Comparison of ENCODE assay signal across 16 mouse cellular contexts in genomic region chr16:18480933-18481485, GRCm38 (mm10). TPM values are rescaled to one million over a fixed set of nuclear protein-coding genes. Genes with fewer than 3 reads are reported as not detected.
A peak's percentile ranks its signal among the peaks of the same experiment; 100 is the strongest.
DNase-seq lines count a peak whose midpoint lies in the region; ATAC-seq and TF ChIP-seq lines count a peak whose summit lies in the region.
"Had no signal": no experiment of that assay in that cellular context is flagged by ENCODE, and none has a peak within 500 bp of the region (broad histone marks: within the 10 kb centered on the region; RNA-seq: fewer than 3 reads in every experiment).

No protein-coding gene starts in this region.

- H3K36me3 ChIP-seq in intestine, postnatal 0 days (ENCODE audit: control insufficient read depth, insufficient read depth): peaks cover 5% of the 10 kb centered on the region; the same call in 1 of the 2 replicates
- H3K36me3 ChIP-seq in intestine, embryonic 15.5 days: no peaks in the 10 kb centered on the region
- no peaks in the 10 kb centered on the region for H3K36me3 ChIP-seq in midbrain, embryonic 11.5 days (ENCODE audit: control insufficient read depth, insufficient read depth, low read length)
- no peaks in the 10 kb centered on the region for H3K36me3 ChIP-seq in midbrain, embryonic 15.5 days (replicated peaks)
- H3K36me3 ChIP-seq in MEL (ENCODE audit: control insufficient read depth in 1 of 2, insufficient read depth in 2 of 2, low read length in 2 of 2): peaks cover 0 to 6% of the 10 kb centered on the region in 2 experiments; a peak in 1 of 4 replicates

- no peaks in the 10 kb centered on the region for H3K27me3 ChIP-seq in intestine, postnatal 0 days (replicated peaks; ENCODE audit: control insufficient read depth, insufficient read depth, low read length)
- H3K27me3 ChIP-seq in intestine, embryonic 15.5 days (replicated peaks): no peaks in the 10 kb centered on the region
- H3K27me3 ChIP-seq in midbrain, embryonic 11.5 days (ENCODE audit: control insufficient read depth, insufficient read depth, low read length): no peaks in the 10 kb centered on the region; the same call in none of the 2 replicates
- H3K27me3 ChIP-seq in midbrain, embryonic 15.5 days (replicated peaks): no peaks in the 10 kb centered on the region
- no peaks in the 10 kb centered on the region for H3K27me3 ChIP-seq in MEL (ENCODE audit: control insufficient read depth in 1 of 2, insufficient read depth in 2 of 2, low read length in 2 of 2)

- H3K4me2 ChIP-seq in intestine, postnatal 0 days (replicated peaks; ENCODE audit: low read depth): no peak overlapping the region
- no peak overlapping the region for H3K4me2 ChIP-seq in intestine, embryonic 15.5 days (replicated peaks)
- no peak overlapping the region for H3K4me2 ChIP-seq in midbrain, embryonic 11.5 days
- H3K4me2 ChIP-seq in midbrain, embryonic 15.5 days: no peak overlapping the region
- H3K4me2 ChIP-seq: hindbrain, embryonic 13.5 days; liver, embryonic 11.5 days had no signal

- no peak for TF ChIP-seq EP300 in MEL (IDR thresholded peaks at IDR 0.05; ENCODE audit: low read depth in 1 of 2, low read length in 2 of 2)

- 0 out of 2 replicates have a peak, but pooled peaks cover 2% of the 10 kb centered on the region for H3K4me1 ChIP-seq in intestine, postnatal 0 days (replicated peaks; ENCODE audit: control insufficient read depth, insufficient read depth, low read length)
- no peaks in the 10 kb centered on the region for H3K4me1 ChIP-seq in intestine, embryonic 15.5 days (replicated peaks)
- peaks cover 15% of the 10 kb centered on the region for H3K4me1 ChIP-seq in midbrain, embryonic 11.5 days (ENCODE audit: control insufficient read depth, insufficient read depth, low read length)
- peaks cover 8% of the 10 kb centered on the region for H3K4me1 ChIP-seq in midbrain, embryonic 15.5 days
- peaks cover 2 to 13% of the 10 kb centered on the region in 2 experiments; a peak in 3 of 4 replicates for H3K4me1 ChIP-seq in MEL (ENCODE audit: control insufficient read depth in 1 of 2, insufficient read depth in 2 of 2, low read length in 2 of 2)

- no peaks in the 10 kb centered on the region for H3K79me2 ChIP-seq in MEL (ENCODE audit: control insufficient read depth, insufficient read depth, low read length, poor library complexity)

- no peaks in the 10 kb centered on the region for H3K9me3 ChIP-seq in intestine, postnatal 0 days (ENCODE audit: control insufficient read depth)
- no peaks in the 10 kb centered on the region for H3K9me3 ChIP-seq in intestine, embryonic 15.5 days
- no peaks in the 10 kb centered on the region for H3K9me3 ChIP-seq in midbrain, embryonic 11.5 days (ENCODE audit: control insufficient read depth, low read length)
- no peaks in the 10 kb centered on the region for H3K9me3 ChIP-seq in midbrain, embryonic 15.5 days
- H3K9me3 ChIP-seq in MEL (replicated peaks; ENCODE audit: insufficient read depth, low read length): no peaks in the 10 kb centered on the region
- H3K9me3 ChIP-seq: hindbrain, embryonic 13.5 days had no signal

- no peak overlapping the region for H3K27ac ChIP-seq in intestine, postnatal 0 days (ENCODE audit: low read depth, low read length)
- no peak overlapping the region for H3K27ac ChIP-seq in intestine, embryonic 15.5 days
- no peak overlapping the region for H3K27ac ChIP-seq in midbrain, embryonic 11.5 days (ENCODE audit: low read depth, low read length)
- no peak overlapping the region for H3K27ac ChIP-seq in midbrain, embryonic 15.5 days
- H3K27ac ChIP-seq in MEL (ENCODE audit: control insufficient read depth, low read depth, low read length): no peak overlapping the region
- H3K27ac ChIP-seq: hindbrain, embryonic 13.5 days had no signal

- 0 out of 2 replicates have a peak, but pooled peaks have one; percentile 22 for TF ChIP-seq CTCF in intestine, postnatal 0 days (IDR thresholded peaks at IDR 0.05; ENCODE audit: low read depth)
- no peak for TF ChIP-seq CTCF in MEL (IDR thresholded peaks at IDR 0.05 in 2 of 3, conservative IDR thresholded peaks at IDR 0.05 in 1 of 3; ENCODE audit: control insufficient read depth in 1 of 3, insufficient read depth in 1 of 3, low read depth in 2 of 3, low read length in 3 of 3, poor library complexity in 1 of 3, severe bottlenecking in 1 of 3)

- H3K9ac ChIP-seq in intestine, postnatal 0 days (ENCODE audit: low read depth, low read length): no peak overlapping the region
- no peak overlapping the region for H3K9ac ChIP-seq in intestine, embryonic 15.5 days
- H3K9ac ChIP-seq in midbrain, embryonic 11.5 days (ENCODE audit: low read length): no peak overlapping the region
- no peak overlapping the region for H3K9ac ChIP-seq in midbrain, embryonic 15.5 days
- H3K9ac ChIP-seq in MEL (ENCODE audit: control insufficient read depth, low read depth, low read length, poor library complexity, severe bottlenecking): no peak overlapping the region
- H3K9ac ChIP-seq: hindbrain, embryonic 13.5 days had no signal

- WGBS in intestine, postnatal 0 days: 73% methylated on average over 4 of the region's 4 CpGs
- 72% methylated on average over 4 of the region's 4 CpGs for WGBS in intestine, embryonic 15.5 days
- 58% methylated on average over 4 of the region's 4 CpGs for WGBS in midbrain, embryonic 11.5 days
- 66% methylated on average over 4 of the region's 4 CpGs for WGBS in midbrain, embryonic 15.5 days

- no peak for TF ChIP-seq RAD21 in MEL (IDR thresholded peaks at IDR 0.05; ENCODE audit: low read depth, low read length)

- peak; percentile 77 for DNase-seq in midbrain, embryonic 11.5 days (ENCODE audit: low spot score, missing footprints)
- DNase-seq in MEL (ENCODE audit: low read depth, low spot score): peak; percentile 27
- peak; percentile 29 to 36 for DNase-seq in adrenal gland, postnatal 36 days
- DNase-seq in cerebellum, postnatal 10 days: no peak
- DNase-seq: cerebellum, postnatal 14 days; heart, adult 18-20 months; kidney, postnatal 10 days; right cerebral cortex, postnatal 14 days had no signal

- no peak for ATAC-seq in intestine, postnatal 0 days
- no peak for ATAC-seq in intestine, embryonic 15.5 days
- no peak for ATAC-seq in midbrain, embryonic 11.5 days (ENCODE audit: low FRiP score)
- no peak for ATAC-seq in midbrain, embryonic 15.5 days (replicated peaks)
- ATAC-seq in granulocyte monocyte progenitor cell, adult 5-6 weeks (replicated peaks; ENCODE audit: poor library complexity, severe bottlenecking): no peak
- ATAC-seq: activated CD4-positive, CD25-positive, alpha-beta regulatory T cell, adult 4 months; intestine, embryonic 16.5 days had no signal

- no peak for TF ChIP-seq POLR2A in MEL (IDR thresholded peaks at IDR 0.05; ENCODE audit: control insufficient read depth in 1 of 2, insufficient read depth in 1 of 2, low read depth in 1 of 2, low read length in 2 of 2, poor library complexity in 1 of 2)

- no peak overlapping the region for H3K4me3 ChIP-seq in intestine, postnatal 0 days (ENCODE audit: low read depth, low read length)
- no peak overlapping the region for H3K4me3 ChIP-seq in intestine, embryonic 15.5 days (replicated peaks)
- no peak overlapping the region for H3K4me3 ChIP-seq in midbrain, embryonic 11.5 days (ENCODE audit: low read depth, low read length)
- H3K4me3 ChIP-seq in midbrain, embryonic 15.5 days: no peak overlapping the region
- no peak overlapping the region for H3K4me3 ChIP-seq in MEL (ENCODE audit: control insufficient read depth in 1 of 2, insufficient read depth in 1 of 2, low read depth in 2 of 2, low read length in 2 of 2)
- H3K4me3 ChIP-seq: hindbrain, embryonic 13.5 days had no signal

RNA-seq across cellular contexts. Expression of gene Gnb1l, which starts 17.5 kb away (rescaled TPM):
- 11.0 and 12.6 TPM in 2 replicates for polyA plus RNA-seq in intestine, postnatal 0 days (2015; fragmentation: Nextera tagmentation; extraction: Ambion mirVana)
- polyA plus RNA-seq in intestine, embryonic 15.5 days (2015; fragmentation: Nextera tagmentation; extraction: Ambion mirVana): 13.8 and 14.0 TPM in 2 replicates
- 10.3 and 12.9 TPM in 2 replicates for polyA plus RNA-seq in midbrain, embryonic 11.5 days (2014; fragmentation: Nextera tagmentation; extraction: Ambion mirVana)
- polyA plus RNA-seq in midbrain, embryonic 15.5 days (2015; fragmentation: Nextera tagmentation; extraction: Ambion mirVana): 18.1 and 20.0 TPM in 2 replicates
- total RNA-seq in MEL (2012; rRNA removed): 31.4 and 37.9 TPM in 2 replicates
- polyA plus RNA-seq in MEL (2012; ENCODE audit: insufficient read depth in 1 of 2, insufficient read length in 2 of 2, low read depth in 1 of 2, low replicate concordance in 2 of 2, missing spikeins in 1 of 2): 10 to 100 TPM in 1 of 2 experiments, not detected in 1; 47.8 TPM
- 1 to 10 TPM; 4.9 to 5.9 TPM for total RNA-seq in adrenal gland, postnatal 36 days (2021)
- total RNA-seq in granulocyte monocyte progenitor cell, adult 5-6 weeks (2014; fragmentation: Nextera tagmentation): 9.5 and 13.8 TPM in 2 replicates
- 3.3 and 7.5 TPM in 2 replicates for total RNA-seq in granulocyte monocyte progenitor cell, adult 5-6 weeks (2017)

RNA-seq across cellular contexts. Expression of gene Rtl10, which starts 17.7 kb away (rescaled TPM):
- 1.4 and 1.8 TPM in 2 replicates for polyA plus RNA-seq in intestine, postnatal 0 days (2015; fragmentation: Nextera tagmentation; extraction: Ambion mirVana)
- polyA plus RNA-seq in intestine, embryonic 15.5 days (2015; fragmentation: Nextera tagmentation; extraction: Ambion mirVana): 3.2 and 3.4 TPM in 2 replicates
- polyA plus RNA-seq in midbrain, embryonic 11.5 days (2014; fragmentation: Nextera tagmentation; extraction: Ambion mirVana): 2.0 and 2.1 TPM in 2 replicates
- 4.4 and 5.5 TPM in 2 replicates for polyA plus RNA-seq in midbrain, embryonic 15.5 days (2015; fragmentation: Nextera tagmentation; extraction: Ambion mirVana)
- 5.5 and 5.9 TPM in 2 replicates for total RNA-seq in MEL (2012; rRNA removed)
- polyA plus RNA-seq in MEL (2012; ENCODE audit: insufficient read depth in 1 of 2, insufficient read length in 2 of 2, low read depth in 1 of 2, low replicate concordance in 2 of 2, missing spikeins in 1 of 2): 10 to 100 TPM in 1 of 2 experiments, not detected in 1; 13.3 TPM
- 1 to 10 TPM; 4.4 to 5.6 TPM for total RNA-seq in adrenal gland, postnatal 36 days (2021)
- total RNA-seq in granulocyte monocyte progenitor cell, adult 5-6 weeks (2014; fragmentation: Nextera tagmentation): 9.0 and 16.0 TPM in 2 replicates
- 0.88 and 2.4 TPM in 2 replicates for total RNA-seq in granulocyte monocyte progenitor cell, adult 5-6 weeks (2017)

RNA-seq across cellular contexts. Expression of gene Comt, which starts 54.4 kb away (rescaled TPM):
- 103 and 107 TPM in 2 replicates for polyA plus RNA-seq in intestine, postnatal 0 days (2015; fragmentation: Nextera tagmentation; extraction: Ambion mirVana)
- 89.5 and 97.1 TPM in 2 replicates for polyA plus RNA-seq in intestine, embryonic 15.5 days (2015; fragmentation: Nextera tagmentation; extraction: Ambion mirVana)
- polyA plus RNA-seq in midbrain, embryonic 11.5 days (2014; fragmentation: Nextera tagmentation; extraction: Ambion mirVana): 50.8 and 52.5 TPM in 2 replicates
- polyA plus RNA-seq in midbrain, embryonic 15.5 days (2015; fragmentation: Nextera tagmentation; extraction: Ambion mirVana): 104 and 107 TPM in 2 replicates
- 48.8 and 62.5 TPM in 2 replicates for total RNA-seq in MEL (2012; rRNA removed)
- polyA plus RNA-seq in MEL (2012; ENCODE audit: insufficient read depth in 1 of 2, insufficient read length in 2 of 2, low read depth in 1 of 2, low replicate concordance in 2 of 2, missing spikeins in 1 of 2): 10 to 100 TPM in 1 of 2 experiments, not detected in 1; 71.8 TPM
- total RNA-seq in adrenal gland, postnatal 36 days (2021): 100 to 1,000 TPM; 193 to 249 TPM
- 40.4 and 48.4 TPM in 2 replicates for total RNA-seq in granulocyte monocyte progenitor cell, adult 5-6 weeks (2014; fragmentation: Nextera tagmentation)
- total RNA-seq in granulocyte monocyte progenitor cell, adult 5-6 weeks (2017): 34.1 and 34.6 TPM in 2 replicates

RNA-seq across cellular contexts. Expression of gene Txnrd2, which starts 54.8 kb away (rescaled TPM):
- polyA plus RNA-seq in intestine, postnatal 0 days (2015; fragmentation: Nextera tagmentation; extraction: Ambion mirVana): 24.8 and 25.0 TPM in 2 replicates
- 25.4 and 25.8 TPM in 2 replicates for polyA plus RNA-seq in intestine, embryonic 15.5 days (2015; fragmentation: Nextera tagmentation; extraction: Ambion mirVana)
- polyA plus RNA-seq in midbrain, embryonic 11.5 days (2014; fragmentation: Nextera tagmentation; extraction: Ambion mirVana): 21.0 and 22.7 TPM in 2 replicates
- polyA plus RNA-seq in midbrain, embryonic 15.5 days (2015; fragmentation: Nextera tagmentation; extraction: Ambion mirVana): 34.0 and 35.5 TPM in 2 replicates
- 25.7 and 31.2 TPM in 2 replicates for total RNA-seq in MEL (2012; rRNA removed)
- polyA plus RNA-seq in MEL (2012; ENCODE audit: insufficient read depth in 1 of 2, insufficient read length in 2 of 2, low read depth in 1 of 2, low replicate concordance in 2 of 2, missing spikeins in 1 of 2): 10 to 100 TPM in 1 of 2 experiments, not detected in 1; 46.8 TPM
- total RNA-seq in adrenal gland, postnatal 36 days (2021): 10 to 100 TPM; 73.3 to 97.3 TPM
- 13.1 and 28.8 TPM in 2 replicates for total RNA-seq in granulocyte monocyte progenitor cell, adult 5-6 weeks (2014; fragmentation: Nextera tagmentation)
- total RNA-seq in granulocyte monocyte progenitor cell, adult 5-6 weeks (2017): 8.8 and 9.7 TPM in 2 replicates

Comparison
In these comparisons a context has a peak if more than half of its experiments do, and no peak if none do; other contexts are left out.
1. DNase-seq: peak in midbrain, embryonic 11.5 days (single experiment), MEL (single experiment) and adrenal gland, postnatal 36 days (2 of 2); none in cerebellum, postnatal 10 days (0 of 2).